Mouse (Mus musculus): ENCODE results near the gene Tmem171.
A peak's percentile ranks its signal among the peaks of the same experiment; 100 is the strongest.

Gene Tmem171

GRCm38 (mm10) chr13:98694773-98695314, at the start of gene Tmem171:
Gene Tmem171, minus strand, starts transcription at chr13:98694834.
- peak; percentile 3 for DNase-seq

GRCm38 (mm10) chr13:98743829-98744228, 49.2 kb upstream of the Tmem171 start:
- peak; percentile 17 for DNase-seq

GRCm38 (mm10) chr13:98743214-98743613, 48.6 kb upstream of the Tmem171 start:
- no peak for DNase-seq

GRCm38 (mm10) chr13:98738213-98738612, 43.6 kb upstream of the Tmem171 start:
- DNase-seq = no peak

GRCm38 (mm10) chr13:98733292-98733691, 38.7 kb upstream of the Tmem171 start:
- DNase-seq = no peak

GRCm38 (mm10) chr13:98729271-98730062, 34.8 kb upstream of the Tmem171 start:
- DNase-seq = no peak

- no peak for DNase-seq
Observed at GRCm38 (mm10) chr13:98726494-98726893, 31.9 kb upstream of the Tmem171 start.

GRCm38 (mm10) chr13:98723430-98723829, 28.8 kb upstream of the Tmem171 start:
- DNase-seq = no peak

GRCm38 (mm10) chr13:98722296-98722695, 27.7 kb upstream of the Tmem171 start:
- DNase-seq = no peak

GRCm38 (mm10) chr13:98716176-98716575, 21.5 kb upstream of the Tmem171 start:
- DNase-seq = no peak

GRCm38 (mm10) chr13:98715443-98715990, 20.9 kb upstream of the Tmem171 start:
- DNase-seq = no peak

- no peak for DNase-seq
Observed at GRCm38 (mm10) chr13:98710655-98711054, 16.0 kb upstream of the Tmem171 start.

- peak; percentile 1 for DNase-seq
Observed at GRCm38 (mm10) chr13:98710236-98710635, 15.6 kb upstream of the Tmem171 start.

- DNase-seq = no peak
Observed at GRCm38 (mm10) chr13:98705501-98705900, 10.9 kb upstream of the Tmem171 start.

GRCm38 (mm10) chr13:98703786-98704185, 9.2 kb upstream of the Tmem171 start:
- no peak for DNase-seq

GRCm38 (mm10) chr13:98702361-98702760, 7.7 kb upstream of the Tmem171 start:
- DNase-seq = no peak

GRCm38 (mm10) chr13:98701309-98701675, 6.7 kb upstream of the Tmem171 start:
- peak; percentile 1 for DNase-seq

- DNase-seq = peak; percentile 2
Observed at GRCm38 (mm10) chr13:98700661-98701308, 6.2 kb upstream of the Tmem171 start.

GRCm38 (mm10) chr13:98699982-98700540, 5.4 kb upstream of the Tmem171 start:
- DNase-seq = no peak

- peak; percentile 2 for DNase-seq
Observed at GRCm38 (mm10) chr13:98699051-98699744, 4.6 kb upstream of the Tmem171 start.

GRCm38 (mm10) chr13:98696716-98697115, 2.1 kb upstream of the Tmem171 start:
- no peak for DNase-seq

GRCm38 (mm10) chr13:98695546-98695945, 912 bp upstream of the Tmem171 start:
- DNase-seq = peak; percentile 3

- peak; percentile 2 for DNase-seq
Observed at GRCm38 (mm10) chr13:98693316-98693715, 1.3 kb downstream of the Tmem171 start.

All from liver (tissue).